24 mouse cellular contexts compared by ENCODE assay signal in genomic region chr17:30035216-30036005, GRCm38 (mm10). TPM values are rescaled to one million over a fixed set of nuclear protein-coding genes. Genes with fewer than 3 reads are reported as not detected.
DNase-seq lines count a peak whose midpoint lies in the region; ATAC-seq and TF ChIP-seq lines count a peak whose summit lies in the region.
"Had no signal": no experiment of that assay in that cellular context is flagged by ENCODE, and none has a peak within 500 bp of the region (broad histone marks: within the 10 kb centered on the region; RNA-seq: fewer than 3 reads in every experiment).

No protein-coding gene starts in this region.

- 0 out of 2 replicates have a peak, but pooled peaks cover 6% of the 10 kb centered on the region for H3K36me3 ChIP-seq in intestine, postnatal 0 days (ENCODE audit: control insufficient read depth, insufficient read depth)
- H3K36me3 ChIP-seq: limb, embryonic 12.5 days had no signal

- 37% methylated on average over 4 of the region's 4 CpGs for WGBS in intestine, postnatal 0 days

- H3K4me2 ChIP-seq in intestine, postnatal 0 days (replicated peaks; ENCODE audit: low read depth): no peak overlapping the region
- H3K4me2 ChIP-seq: limb, embryonic 12.5 days; liver, embryonic 11.5 days had no signal

- H3K9ac ChIP-seq in intestine, postnatal 0 days (ENCODE audit: low read depth, low read length): no peak overlapping the region
- H3K9ac ChIP-seq: limb, embryonic 12.5 days; liver, postnatal 0 days had no signal

- no peak overlapping the region for H3K27ac ChIP-seq in intestine, postnatal 0 days (ENCODE audit: low read depth, low read length)
- H3K27ac ChIP-seq: hindbrain, postnatal 0 days; limb, embryonic 12.5 days; macrophage had no signal

- ATAC-seq in intestine, postnatal 0 days: no peak
- ATAC-seq: forebrain, embryonic 14.5 days; hindbrain, postnatal 0 days; liver, postnatal 0 days; lung, postnatal 0 days; midbrain, embryonic 16.5 days had no signal

- H3K4me3 ChIP-seq in intestine, postnatal 0 days (ENCODE audit: low read depth, low read length): no peak overlapping the region
- H3K4me3 ChIP-seq: limb, embryonic 12.5 days; myocyte had no signal

- DNase-seq in heart, adult 11 months: peak; percentile 51
- no peak for DNase-seq in heart, adult 9 months (ENCODE audit: low spot score in 2 of 2)
- peak; percentile 43 for DNase-seq in NIH3T3 (ENCODE audit: low read depth)
- peak; percentile 69 for DNase-seq in thymus, postnatal 0 days (ENCODE audit: low spot score)
- DNase-seq in frontal cortex, adult 2 months (ENCODE audit: extremely low spot score in 1 of 2, low spot score in 1 of 2): no peak
- DNase-seq in kidney, postnatal 10 days: no peak
- DNase-seq: adrenal gland, postnatal 36 days; cerebellum, adult 9-10 months; gastrocnemius, postnatal 14 days; heart, adult 18-20 months; kidney, adult 18-20 months; liver, postnatal 0 days; right cerebral cortex, adult 18-20 months; right cerebral cortex, postnatal 4 days had no signal

- no peaks in the 10 kb centered on the region for H3K9me3 ChIP-seq in intestine, postnatal 0 days (ENCODE audit: control insufficient read depth)
- H3K9me3 ChIP-seq: limb, embryonic 12.5 days had no signal

- no peak for TF ChIP-seq CTCF in intestine, postnatal 0 days (IDR thresholded peaks at IDR 0.05; ENCODE audit: low read depth)

- no peaks in the 10 kb centered on the region for H3K27me3 ChIP-seq in intestine, postnatal 0 days (replicated peaks; ENCODE audit: control insufficient read depth, insufficient read depth, low read length)
- H3K27me3 ChIP-seq: CH12.LX; limb, embryonic 12.5 days had no signal

- 0 out of 2 replicates have a peak, but pooled peaks cover 4% of the 10 kb centered on the region for H3K4me1 ChIP-seq in intestine, postnatal 0 days (replicated peaks; ENCODE audit: control insufficient read depth, insufficient read depth, low read length)

RNA-seq across cellular contexts. Expression of gene Zfand3, which starts 30.9 kb away (rescaled TPM):
- 35.0 and 40.1 TPM in 2 replicates for polyA plus RNA-seq in thymus, postnatal 0 days (2015; fragmentation: Nextera tagmentation; extraction: Ambion mirVana)
- polyA plus RNA-seq in frontal cortex, adult 2 months (2012; rRNA removed): 99.4 and 100 TPM in 2 replicates
- 38.0 and 40.5 TPM in 2 replicates for polyA plus RNA-seq in intestine, postnatal 0 days (2015; fragmentation: Nextera tagmentation; extraction: Ambion mirVana)

Comparison
In these comparisons a context has a peak if more than half of its experiments do, and no peak if none do; other contexts are left out.
1. DNase-seq: peak in heart, adult 11 months (single experiment), NIH3T3 (single experiment) and thymus, postnatal 0 days (single experiment); none in heart, adult 9 months (0 of 2), frontal cortex, adult 2 months (0 of 2) and kidney, postnatal 10 days (single experiment).